Mouse (Mus musculus): ENCODE data around the gene March9. TPM values are rescaled to one million over a fixed set of nuclear protein-coding genes. Genes with fewer than 3 reads are reported as not detected.

Gene March9
- polyA plus RNA-seq, 1 experiment, result 6.1 TPM

DNA sequence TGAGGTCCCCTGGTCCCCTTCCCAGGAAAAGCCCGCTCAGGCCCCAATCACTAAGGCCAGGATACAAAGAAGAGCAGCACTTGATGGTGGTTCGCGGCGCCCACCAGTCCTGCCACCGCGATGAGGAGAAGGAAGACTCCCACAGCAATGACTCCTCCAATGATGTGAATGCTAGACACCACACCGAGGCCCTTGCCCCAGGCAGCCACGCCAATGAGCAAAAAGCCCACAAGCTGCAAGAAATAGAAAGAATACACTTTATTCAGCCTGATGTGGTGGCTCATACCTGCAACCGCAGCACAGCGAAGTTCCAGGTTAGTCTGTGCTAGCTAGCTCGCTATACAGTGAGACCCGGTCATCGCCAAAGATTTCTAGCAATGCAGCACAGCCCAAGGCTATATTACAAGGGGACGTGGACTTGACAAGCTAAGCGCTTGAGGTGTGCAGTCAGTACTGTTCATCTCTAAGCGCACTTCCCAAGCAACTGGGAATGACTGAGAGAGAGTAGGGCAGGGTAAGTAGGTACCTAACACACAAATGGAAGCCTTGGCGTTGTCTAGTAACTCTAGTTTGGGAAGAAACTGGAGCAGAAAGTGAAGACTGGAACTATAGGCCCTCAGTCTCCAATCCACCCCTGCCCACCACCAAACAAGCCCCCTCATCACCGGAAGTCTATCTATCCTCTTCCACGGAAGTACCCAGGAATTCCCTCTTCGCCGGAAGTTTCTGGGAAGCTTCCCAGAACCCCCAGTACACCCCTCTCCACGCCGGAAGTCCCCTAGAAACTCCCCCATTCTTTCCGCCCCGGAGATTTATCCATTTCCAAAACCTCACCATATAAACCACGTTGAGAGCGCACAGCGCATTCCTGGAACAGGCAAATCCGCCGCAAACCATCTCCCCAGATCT lies 9.6 kb upstream of the March9 start:
- peak overlapping the region; percentile 41 for H3ac ChIP-seq (ENCODE audit: control insufficient read depth, insufficient read length)
- peak overlapping the region; percentile 96 for H3K4me2 ChIP-seq (ENCODE audit: low read depth)
- H3K36me3 ChIP-seq (ENCODE audit: control insufficient read depth, insufficient read depth), result peaks cover 35% of the 10 kb centered on the region
- H3K79me2 ChIP-seq (ENCODE audit: control insufficient read depth, insufficient read depth), result peaks cover 32% of the 10 kb centered on the region
- TF ChIP-seq MYOD1 (IDR thresholded peaks at IDR 0.05; ENCODE audit: control insufficient read depth in 1 of 3, insufficient read length in 2 of 3, low read depth in 2 of 3), result no peak
- peak; percentile 46 for TF ChIP-seq POLR2AphosphoS2 (IDR thresholded peaks at IDR 0.05; ENCODE audit: insufficient read length, low read depth)
- peak overlapping the region; percentile 98 for H3K4me3 ChIP-seq
- H3K27me3 ChIP-seq (ENCODE audit: control insufficient read depth, insufficient read depth, insufficient read length), result no peaks in the 10 kb centered on the region

GRCm38 (mm10) chr10:127068360-127069038 lies 8.5 kb upstream of the March9 start:
- peaks cover 42% of the 10 kb centered on the region for H3K79me2 ChIP-seq (ENCODE audit: control insufficient read depth, insufficient read depth)
- peaks cover 35% of the 10 kb centered on the region for H3K36me3 ChIP-seq (ENCODE audit: control insufficient read depth, insufficient read depth)
- TF ChIP-seq POLR2AphosphoS2 (IDR thresholded peaks at IDR 0.05; ENCODE audit: insufficient read length, low read depth) (peak; percentile 7), REST (IDR thresholded peaks at IDR 0.05; ENCODE audit: insufficient read depth, insufficient read length) (no peak), POLR2A (IDR thresholded peaks at IDR 0.05; ENCODE audit: insufficient read length, low read depth) (peak; percentile 8)
- H3K27me3 ChIP-seq (ENCODE audit: control insufficient read depth, insufficient read depth, insufficient read length), result no peaks in the 10 kb centered on the region
- peak overlapping the region; percentile 96 for H3K4me2 ChIP-seq (ENCODE audit: low read depth)
- peak overlapping the region; percentile 98 for H3K4me3 ChIP-seq
- H3ac ChIP-seq (ENCODE audit: control insufficient read depth, insufficient read length), result peak overlapping the region; percentile 41

GRCm38 (mm10) chr10:127066519-127067018 lies 6.6 kb upstream of the March9 start:
- H3K4me3 ChIP-seq, result no peak overlapping the region
- H3ac ChIP-seq (ENCODE audit: control insufficient read depth, insufficient read length), result no peak overlapping the region
- H3K4me2 ChIP-seq (ENCODE audit: low read depth), result no peak overlapping the region
- TF ChIP-seq MYOG (IDR thresholded peaks at IDR 0.05; ENCODE audit: control insufficient read depth in 1 of 3, insufficient read depth in 1 of 3, insufficient read length in 2 of 3, low read depth in 2 of 3) (no peak), POLR2AphosphoS2 (IDR thresholded peaks at IDR 0.05; ENCODE audit: insufficient read length, low read depth) (peak; percentile 62), POLR2A (IDR thresholded peaks at IDR 0.05; ENCODE audit: insufficient read length, low read depth) (peak; percentile 17)
- H3K27me3 ChIP-seq (ENCODE audit: control insufficient read depth, insufficient read depth, insufficient read length), result no peaks in the 10 kb centered on the region
- peaks cover 35% of the 10 kb centered on the region for H3K36me3 ChIP-seq (ENCODE audit: control insufficient read depth, insufficient read depth)
- peaks cover 42% of the 10 kb centered on the region for H3K79me2 ChIP-seq (ENCODE audit: control insufficient read depth, insufficient read depth)

DNA sequence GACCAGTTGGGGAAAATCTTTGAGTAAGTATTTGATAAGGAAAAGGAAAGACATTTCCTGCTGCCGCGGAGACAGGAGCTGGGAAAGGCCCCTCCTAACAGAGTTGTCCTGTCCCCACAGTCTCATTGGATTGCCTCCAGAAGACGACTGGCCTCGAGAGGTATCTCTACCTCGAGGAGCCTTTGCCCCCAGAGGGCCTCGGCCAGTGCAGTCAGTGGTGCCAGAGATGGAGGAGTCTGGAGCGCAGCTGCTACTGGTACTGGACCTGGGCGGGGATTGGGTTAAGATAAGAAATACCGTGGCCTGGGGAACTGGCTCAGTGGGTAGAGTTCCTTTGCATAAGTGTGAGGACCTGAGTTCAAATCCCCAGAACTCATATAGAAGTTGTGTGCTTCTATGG lies 6.0 kb upstream of the March9 start:
- H3K79me2 ChIP-seq (ENCODE audit: control insufficient read depth, insufficient read depth), result peaks cover 42% of the 10 kb centered on the region
- H3K4me2 ChIP-seq (ENCODE audit: low read depth), result no peak overlapping the region
- TF ChIP-seq POLR2A (IDR thresholded peaks at IDR 0.05; ENCODE audit: insufficient read length, low read depth) (no peak), USF1 (IDR thresholded peaks at IDR 0.05; ENCODE audit: low read depth) (no peak), POLR2AphosphoS2 (IDR thresholded peaks at IDR 0.05; ENCODE audit: insufficient read length, low read depth) (no peak), MAX (IDR thresholded peaks at IDR 0.05; ENCODE audit: low read depth) (no peak), MYOD1 (IDR thresholded peaks at IDR 0.05; ENCODE audit: control insufficient read depth in 1 of 3, insufficient read length in 2 of 3, low read depth in 2 of 3) (no peak), SRF (IDR thresholded peaks at IDR 0.05; ENCODE audit: control insufficient read depth, insufficient read length, low read depth) (no peak), TCF3 (IDR thresholded peaks at IDR 0.05; ENCODE audit: insufficient read length, low read depth) (no peak), TCF12 (IDR thresholded peaks at IDR 0.05; ENCODE audit: insufficient read depth, poor library complexity, severe bottlenecking) (no peak), CEBPB (IDR thresholded peaks at IDR 0.05; ENCODE audit: insufficient read depth, poor library complexity, severe bottlenecking) (no peak), MYOG (IDR thresholded peaks at IDR 0.05; ENCODE audit: control insufficient read depth in 1 of 3, insufficient read depth in 1 of 3, insufficient read length in 2 of 3, low read depth in 2 of 3) (no peak), E2F4 (IDR thresholded peaks at IDR 0.05; ENCODE audit: insufficient read depth) (no peak), REST (IDR thresholded peaks at IDR 0.05; ENCODE audit: insufficient read depth, insufficient read length) (no peak)

More for the DNA sequence above, 6.0 kb upstream of the March9 start:
- Histone ChIP-seq H3K36me3 (ENCODE audit: control insufficient read depth, insufficient read depth) (peaks cover 35% of the 10 kb centered on the region), H3K27me3 (ENCODE audit: control insufficient read depth, insufficient read depth, insufficient read length) (no peaks in the 10 kb centered on the region), H3K4me3 (peak overlapping the region; percentile 98), H3ac (ENCODE audit: control insufficient read depth, insufficient read length) (no peak overlapping the region)
